Mouse (Mus musculus): Measurements from ENCODE around the gene Mdga1. TPM values are rescaled to one million over a fixed set of nuclear protein-coding genes. Genes with fewer than 3 reads are reported as not detected.
A peak's percentile ranks its signal among the peaks of the same experiment; 100 is the strongest.

The Mdga1 gene
- polyA plus RNA-seq, 1 experiment from 2014 or later = 1.9 TPM

DNA sequence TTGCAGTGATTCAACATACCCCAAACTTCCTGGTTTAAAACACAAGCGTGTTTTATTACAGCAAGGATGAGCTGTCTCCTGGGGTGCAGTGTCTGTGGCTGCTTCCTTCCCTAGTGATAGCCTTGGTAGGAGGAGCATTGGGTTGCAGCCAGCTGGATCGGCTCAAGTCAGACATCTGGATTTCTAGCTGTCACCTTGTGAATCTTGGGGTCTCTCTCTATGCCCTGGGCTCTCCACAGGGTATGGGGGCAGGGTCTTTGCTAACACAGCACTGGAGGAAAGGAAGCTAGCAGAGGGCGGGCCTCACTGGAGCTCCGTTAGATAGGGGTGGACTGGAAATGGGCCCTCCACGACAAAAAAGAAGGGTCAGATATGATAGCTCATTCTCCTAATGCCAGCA is 57.2 kb downstream of the Mdga1 start:
- Histone ChIP-seq H3K9me3 (ENCODE audit: control insufficient read depth, low read length) (no peaks in the 10 kb centered on the region), H3K27ac (replicated peaks; ENCODE audit: low read depth, low read length) (no peak overlapping the region), H3K27me3 (ENCODE audit: control insufficient read depth, insufficient read depth, low read length) (no peaks in the 10 kb centered on the region), H3K9ac (ENCODE audit: low read length) (no peak overlapping the region), H3K4me3 (ENCODE audit: low read depth, low read length) (no peak overlapping the region), H3K4me2 (ENCODE audit: low read depth, severe bottlenecking) (no peak overlapping the region), H3K4me1 (ENCODE audit: control insufficient read depth, insufficient read depth, low read length) (peaks cover 11% of the 10 kb centered on the region; the same call in 1 of the 2 replicates), H3K36me3 (ENCODE audit: control insufficient read depth, insufficient read depth, low read length) (no peaks in the 10 kb centered on the region)
- 55% methylated on average over 5 of the region's 5 CpGs for WGBS
- ATAC-seq (ENCODE audit: insufficient number of reproducible peaks, low FRiP score, low TSS enrichment, low read depth) (no peak), DNase-seq (ENCODE audit: low spot score) (no peak)

GRCm38 (mm10) chr17:29909031-29909430 is 60.9 kb downstream of the Mdga1 start:
- no peak for ATAC-seq (ENCODE audit: insufficient number of reproducible peaks, low FRiP score, low TSS enrichment, low read depth)
- 92% methylated on average over 7 of the region's 7 CpGs for WGBS

DNA sequence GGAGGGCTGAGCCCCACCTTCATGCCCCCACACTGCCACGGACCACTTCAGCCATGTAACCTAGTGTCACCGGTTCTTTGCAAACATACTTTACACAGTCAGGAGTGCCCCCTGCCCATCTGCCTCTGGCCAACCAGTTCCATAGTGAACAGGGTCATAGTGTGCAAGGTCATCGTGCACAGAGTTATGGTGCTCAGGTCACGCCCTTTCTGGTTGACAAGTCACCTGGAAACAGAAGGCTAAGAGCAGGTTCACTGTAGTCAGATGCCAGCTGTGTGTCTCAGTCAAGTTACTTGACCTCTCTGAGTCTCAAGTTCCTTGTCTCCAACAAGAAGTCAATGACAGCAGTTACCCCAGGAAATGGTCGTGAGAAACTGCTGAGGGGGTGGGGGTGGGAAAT is 65.2 kb downstream of the Mdga1 start:
- Histone ChIP-seq H3K4me3 (ENCODE audit: low read depth, low read length) (no peak overlapping the region), H3K27me3 (ENCODE audit: control insufficient read depth, insufficient read depth, low read length) (no peaks in the 10 kb centered on the region), H3K4me2 (ENCODE audit: low read depth, severe bottlenecking) (no peak overlapping the region), H3K36me3 (ENCODE audit: control insufficient read depth, insufficient read depth, low read length) (no peaks in the 10 kb centered on the region), H3K27ac (replicated peaks; ENCODE audit: low read depth, low read length) (no peak overlapping the region), H3K9ac (ENCODE audit: low read length) (no peak overlapping the region), H3K9me3 (ENCODE audit: control insufficient read depth, low read length) (no peaks in the 10 kb centered on the region), H3K4me1 (ENCODE audit: control insufficient read depth, insufficient read depth, low read length) (no peaks in the 10 kb centered on the region)
- no peak for DNase-seq (ENCODE audit: low spot score)
- WGBS = 75% methylated on average over 5 of the region's 5 CpGs
- no peak for ATAC-seq (ENCODE audit: insufficient number of reproducible peaks, low FRiP score, low TSS enrichment, low read depth)

More at GRCm38 (mm10) chr17:29909031-29909430, 60.9 kb downstream of the Mdga1 start:
- no peak overlapping the region for H3K4me3 ChIP-seq (ENCODE audit: low read depth, low read length)
- no peaks in the 10 kb centered on the region for H3K36me3 ChIP-seq (ENCODE audit: control insufficient read depth, insufficient read depth, low read length)
- H3K4me1 ChIP-seq (ENCODE audit: control insufficient read depth, insufficient read depth, low read length) = no peaks in the 10 kb centered on the region
- H3K9me3 ChIP-seq (ENCODE audit: control insufficient read depth, low read length) = no peaks in the 10 kb centered on the region
- H3K9ac ChIP-seq (ENCODE audit: low read length) = no peak overlapping the region
- H3K27ac ChIP-seq (replicated peaks; ENCODE audit: low read depth, low read length) = no peak overlapping the region
- DNase-seq (ENCODE audit: low spot score) = no peak
- H3K27me3 ChIP-seq (ENCODE audit: control insufficient read depth, insufficient read depth, low read length) = no peaks in the 10 kb centered on the region
- H3K4me2 ChIP-seq (ENCODE audit: low read depth, severe bottlenecking) = no peak overlapping the region

- Histone ChIP-seq H3K9me3 (ENCODE audit: control insufficient read depth, low read length) (no peaks in the 10 kb centered on the region), H3K36me3 (ENCODE audit: control insufficient read depth, insufficient read depth, low read length) (no peaks in the 10 kb centered on the region), H3K27me3 (ENCODE audit: control insufficient read depth, insufficient read depth, low read length) (no peaks in the 10 kb centered on the region), H3K4me2 (ENCODE audit: low read depth, severe bottlenecking) (no peak overlapping the region), H3K4me1 (ENCODE audit: control insufficient read depth, insufficient read depth, low read length) (no peaks in the 10 kb centered on the region), H3K4me3 (ENCODE audit: low read depth, low read length) (no peak overlapping the region), H3K27ac (replicated peaks; ENCODE audit: low read depth, low read length) (no peak overlapping the region), H3K9ac (ENCODE audit: low read length) (no peak overlapping the region)
- no peak for DNase-seq (ENCODE audit: low spot score)
- no peak for ATAC-seq (ENCODE audit: insufficient number of reproducible peaks, low FRiP score, low TSS enrichment, low read depth)
- 87% methylated on average over 16 of the region's 16 CpGs for WGBS
Observed at GRCm38 (mm10) chr17:29902406-29903155, 67.3 kb downstream of the Mdga1 start.

GRCm38 (mm10) chr17:29900289-29900688 is 69.6 kb downstream of the Mdga1 start:
- no peaks in the 10 kb centered on the region for H3K36me3 ChIP-seq (ENCODE audit: control insufficient read depth, insufficient read depth, low read length)
- ATAC-seq (ENCODE audit: insufficient number of reproducible peaks, low FRiP score, low TSS enrichment, low read depth) (no peak), DNase-seq (ENCODE audit: low spot score) (no peak)
- WGBS = 91% methylated on average over 5 of the region's 5 CpGs
- peaks cover 7% of the 10 kb centered on the region for H3K4me1 ChIP-seq (ENCODE audit: control insufficient read depth, insufficient read depth, low read length)
- H3K27me3 ChIP-seq (ENCODE audit: control insufficient read depth, insufficient read depth, low read length) = no peaks in the 10 kb centered on the region
- no peak overlapping the region for H3K27ac ChIP-seq (replicated peaks; ENCODE audit: low read depth, low read length)
- H3K4me2 ChIP-seq (ENCODE audit: low read depth, severe bottlenecking) = no peak overlapping the region
- H3K9me3 ChIP-seq (ENCODE audit: control insufficient read depth, low read length) = no peaks in the 10 kb centered on the region
- H3K4me3 ChIP-seq (ENCODE audit: low read depth, low read length) = no peak overlapping the region
- H3K9ac ChIP-seq (ENCODE audit: low read length) = no peak overlapping the region

DNA sequence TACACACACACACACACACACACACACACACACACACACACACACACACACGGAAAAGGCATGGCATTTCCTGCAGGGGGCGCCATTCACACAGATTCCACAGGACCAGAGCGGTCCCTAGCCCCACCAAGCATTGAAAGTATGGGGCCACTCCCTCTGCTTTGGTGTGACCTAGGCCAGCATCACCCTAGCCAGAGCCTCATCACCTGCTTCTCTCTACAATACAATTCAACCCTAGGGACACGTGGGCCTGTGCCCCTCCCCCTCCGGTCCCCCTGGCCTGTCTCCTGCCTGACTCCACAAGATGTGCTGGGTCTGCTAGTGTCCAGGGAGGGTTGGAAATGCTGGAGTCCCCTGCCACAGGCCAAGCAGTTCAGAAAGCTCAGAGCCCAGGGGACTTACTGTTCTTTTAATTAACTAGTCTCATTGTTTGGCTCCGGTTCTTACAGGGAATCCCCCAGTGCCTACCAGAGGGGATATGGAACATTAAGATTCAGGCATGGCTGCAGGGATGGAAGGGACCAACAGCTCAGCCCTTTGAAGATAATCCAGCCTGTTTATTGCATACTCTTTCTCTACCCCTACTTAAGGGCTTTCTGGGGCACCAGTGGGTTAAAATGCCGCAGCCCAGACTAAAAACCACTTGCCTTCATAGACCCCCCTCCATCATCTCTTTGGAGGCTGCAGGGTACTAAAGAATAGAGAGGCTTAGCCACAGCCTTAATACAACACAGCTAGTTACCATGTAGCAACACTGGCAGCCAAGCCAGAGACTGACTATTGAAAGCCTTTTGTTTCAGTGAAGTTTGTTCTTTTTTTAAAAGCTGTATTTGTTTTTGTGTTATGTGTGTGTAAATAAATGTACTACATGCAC is 73.5 kb downstream of the Mdga1 start:
- WGBS = 9% methylated on average over 7 of the region's 7 CpGs

GRCm38 (mm10) chr17:29895566-29895965 is 74.3 kb downstream of the Mdga1 start:
- no peak overlapping the region for H3K9ac ChIP-seq (ENCODE audit: low read length)
- no peak for DNase-seq (ENCODE audit: low spot score)
- WGBS = 70% methylated on average over 5 of the region's 5 CpGs

More for the DNA sequence above, 73.5 kb downstream of the Mdga1 start:
- no peak overlapping the region for H3K27ac ChIP-seq (replicated peaks; ENCODE audit: low read depth, low read length)
- no peak overlapping the region for H3K4me3 ChIP-seq (ENCODE audit: low read depth, low read length)
- DNase-seq (ENCODE audit: low spot score) (peak; percentile 73), ATAC-seq (ENCODE audit: insufficient number of reproducible peaks, low FRiP score, low TSS enrichment, low read depth) (peak; percentile 64; the same call in 1 of the 2 replicates)
- H3K4me2 ChIP-seq (ENCODE audit: low read depth, severe bottlenecking) = no peak overlapping the region
- peaks cover 9% of the 10 kb centered on the region for H3K4me1 ChIP-seq (ENCODE audit: control insufficient read depth, insufficient read depth, low read length)
- no peak overlapping the region for H3K9ac ChIP-seq (ENCODE audit: low read length)
- H3K36me3 ChIP-seq (ENCODE audit: control insufficient read depth, insufficient read depth, low read length) = no peaks in the 10 kb centered on the region
- no peaks in the 10 kb centered on the region for H3K27me3 ChIP-seq (ENCODE audit: control insufficient read depth, insufficient read depth, low read length)
- H3K9me3 ChIP-seq (ENCODE audit: control insufficient read depth, low read length) = no peaks in the 10 kb centered on the region

GRCm38 (mm10) chr17:29894965-29895364 is 74.9 kb downstream of the Mdga1 start:
- Histone ChIP-seq H3K4me2 (ENCODE audit: low read depth, severe bottlenecking) (no peak overlapping the region), H3K4me3 (ENCODE audit: low read depth, low read length) (no peak overlapping the region), H3K36me3 (ENCODE audit: control insufficient read depth, insufficient read depth, low read length) (no peaks in the 10 kb centered on the region), H3K27ac (replicated peaks; ENCODE audit: low read depth, low read length) (no peak overlapping the region), H3K9ac (ENCODE audit: low read length) (no peak overlapping the region), H3K9me3 (ENCODE audit: control insufficient read depth, low read length) (no peaks in the 10 kb centered on the region), H3K4me1 (ENCODE audit: control insufficient read depth, insufficient read depth, low read length) (peaks cover 9% of the 10 kb centered on the region), H3K27me3 (ENCODE audit: control insufficient read depth, insufficient read depth, low read length) (peaks cover 11% of the 10 kb centered on the region)
- WGBS = 90% methylated on average over 5 of the region's 5 CpGs
- ATAC-seq (ENCODE audit: insufficient number of reproducible peaks, low FRiP score, low TSS enrichment, low read depth) (no peak), DNase-seq (ENCODE audit: low spot score) (no peak)

More at GRCm38 (mm10) chr17:29895566-29895965, 74.3 kb downstream of the Mdga1 start:
- H3K4me1 ChIP-seq (ENCODE audit: control insufficient read depth, insufficient read depth, low read length) = peaks cover 9% of the 10 kb centered on the region
- no peaks in the 10 kb centered on the region for H3K9me3 ChIP-seq (ENCODE audit: control insufficient read depth, low read length)
- no peak overlapping the region for H3K27ac ChIP-seq (replicated peaks; ENCODE audit: low read depth, low read length)
- no peak for ATAC-seq (ENCODE audit: insufficient number of reproducible peaks, low FRiP score, low TSS enrichment, low read depth)
- H3K4me2 ChIP-seq (ENCODE audit: low read depth, severe bottlenecking) = no peak overlapping the region
- H3K27me3 ChIP-seq (ENCODE audit: control insufficient read depth, insufficient read depth, low read length) = peaks cover 6% of the 10 kb centered on the region
- no peak overlapping the region for H3K4me3 ChIP-seq (ENCODE audit: low read depth, low read length)
- no peaks in the 10 kb centered on the region for H3K36me3 ChIP-seq (ENCODE audit: control insufficient read depth, insufficient read depth, low read length)

Data from limb, embryonic 11.5 days (tissue).